Mouse (Mus musculus) cerebellum, adult 9-11 months (tissue): ENCODE results near the gene Psmd9.

Source experiments
- DNase-seq: peaks from one replicate; pipeline ENCODE4 v3.0.0; 2022

Psmd9 gene

DNA sequence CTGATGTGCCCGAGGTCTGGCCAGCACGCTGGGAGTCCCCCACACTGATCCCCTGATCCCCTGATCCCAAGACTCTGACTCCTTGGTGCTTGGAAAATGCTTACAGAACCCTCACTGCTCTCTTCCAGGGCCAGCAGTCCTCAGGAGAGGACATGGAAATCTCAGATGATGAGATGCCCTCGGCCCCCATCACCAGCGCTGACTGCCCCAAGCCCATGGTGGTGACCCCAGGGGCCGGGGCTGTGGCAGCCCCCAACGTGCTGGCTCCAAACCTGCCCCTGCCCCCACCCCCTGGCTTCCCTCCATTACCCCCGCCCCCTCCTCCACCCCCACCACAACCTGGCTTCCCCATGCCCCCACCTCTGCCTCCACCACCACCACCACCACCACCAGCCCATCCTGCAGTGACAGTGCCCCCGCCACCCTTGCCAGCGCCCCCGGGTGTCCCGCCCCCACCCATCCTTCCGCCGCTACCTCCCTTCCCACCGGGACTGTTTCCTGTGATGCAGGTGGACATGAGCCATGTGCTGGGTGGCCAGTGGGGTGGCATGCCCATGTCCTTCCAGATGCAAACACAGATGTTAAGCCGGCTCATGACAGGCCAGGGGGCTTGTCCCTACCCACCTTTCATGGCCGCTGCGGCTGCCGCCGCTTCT, 17.4 kb upstream of the Psmd9 start:
- DNase-seq = peak; percentile 34

DNA sequence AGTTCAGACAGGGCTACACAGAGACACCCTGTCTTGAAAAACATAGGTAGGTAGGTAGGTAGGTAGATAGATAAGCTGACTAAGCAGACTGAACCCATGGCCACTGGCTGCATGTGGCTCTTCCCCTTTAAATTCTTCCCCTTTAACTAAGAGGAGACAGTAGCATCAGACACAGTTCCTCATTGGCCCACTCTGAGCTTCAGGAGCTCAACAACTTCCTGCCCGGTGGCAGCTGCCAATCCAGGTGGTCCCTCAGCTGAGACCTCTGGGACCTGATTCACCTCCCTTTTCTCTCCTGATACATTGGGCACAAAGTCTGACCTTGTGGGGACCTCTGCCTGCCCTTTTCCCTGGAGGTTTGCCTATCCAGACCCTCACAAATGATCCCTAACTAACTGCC, 16.3 kb upstream of the Psmd9 start:
- peak; percentile 35 for DNase-seq

DNA sequence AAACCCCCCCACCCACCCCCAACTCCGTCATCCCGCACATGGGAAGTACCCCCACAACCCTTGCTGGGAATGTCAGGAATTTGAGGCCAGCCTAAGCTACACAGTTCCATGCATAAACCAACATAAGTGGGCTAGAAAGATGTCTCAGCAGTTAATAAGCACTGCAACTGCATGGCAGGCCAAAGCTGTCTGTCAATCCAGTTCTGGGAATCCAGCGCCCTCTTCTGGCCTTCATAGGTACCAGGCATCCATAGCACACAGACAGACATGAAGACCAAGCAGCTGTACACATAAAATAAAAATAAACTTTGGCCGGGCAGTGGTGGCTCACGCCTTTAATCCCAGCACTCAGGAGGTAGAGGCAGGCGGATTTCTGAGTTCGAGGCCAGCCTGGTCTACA, 13.8 kb upstream of the Psmd9 start:
- DNase-seq = peak; percentile 70

DNA sequence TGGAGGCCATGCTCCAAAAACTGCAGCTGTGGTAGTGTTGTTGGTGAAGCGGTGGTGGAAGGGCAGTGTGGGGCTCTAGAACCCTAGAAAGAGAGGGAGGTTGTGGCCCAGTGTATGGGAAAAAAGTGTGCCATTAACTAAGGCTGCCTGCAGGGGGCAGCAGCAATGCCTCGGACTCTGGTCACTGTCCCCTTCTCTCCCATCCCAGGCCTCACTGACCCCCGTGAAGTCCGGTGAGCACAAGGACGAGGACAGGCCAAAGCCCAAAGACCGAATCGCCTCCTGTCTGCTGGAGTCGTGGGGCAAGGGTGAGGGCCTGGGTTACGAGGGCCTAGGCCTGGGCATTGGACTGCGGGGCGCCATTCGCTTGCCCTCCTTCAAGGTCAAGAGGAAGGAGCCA, 12.4 kb upstream of the Psmd9 start:
- peak; percentile 41 for DNase-seq

GRCm38 (mm10) chr5:123157972-123158371, 11.2 kb upstream of the Psmd9 start:
- no peak for DNase-seq

DNA sequence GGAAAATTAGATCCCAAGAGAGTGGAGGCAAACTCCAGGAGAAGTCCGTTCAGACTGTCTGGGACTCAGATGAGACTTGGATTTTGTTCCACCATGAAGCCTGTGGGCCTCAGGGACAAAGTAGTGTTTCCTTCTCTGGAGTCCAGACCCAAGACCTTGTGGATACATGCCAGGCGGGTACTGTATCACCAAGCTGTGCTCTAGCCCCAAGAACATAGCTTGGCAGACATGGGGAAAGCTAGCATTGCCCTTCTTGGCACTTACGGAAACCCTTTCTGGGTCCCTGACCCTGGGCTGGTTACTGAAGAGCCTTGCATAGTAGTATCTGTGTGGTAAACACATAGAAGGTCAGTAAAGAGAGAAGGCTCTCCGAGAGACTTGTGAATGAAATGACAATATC, 9.8 kb upstream of the Psmd9 start:
- DNase-seq = no peak

DNA sequence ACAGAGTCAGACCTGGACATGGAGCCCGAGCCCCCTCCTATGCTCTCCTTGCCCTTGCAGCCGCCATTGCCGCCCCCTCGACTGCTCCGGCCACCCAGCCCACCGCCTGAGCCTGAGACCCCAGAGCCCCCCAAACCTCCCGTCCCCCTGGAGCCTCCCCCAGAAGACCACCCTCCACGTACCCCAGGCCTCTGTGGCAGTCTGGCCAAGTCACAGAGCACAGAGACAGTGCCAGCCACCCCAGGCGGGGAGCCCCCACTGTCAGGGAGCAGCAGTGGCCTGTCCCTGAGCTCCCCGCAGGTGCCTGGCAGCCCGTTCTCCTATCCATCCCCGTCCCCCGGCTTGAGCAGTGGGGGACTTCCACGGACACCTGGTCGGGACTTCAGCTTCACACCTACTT, 9.3 kb upstream of the Psmd9 start:
- no peak for DNase-seq

DNA sequence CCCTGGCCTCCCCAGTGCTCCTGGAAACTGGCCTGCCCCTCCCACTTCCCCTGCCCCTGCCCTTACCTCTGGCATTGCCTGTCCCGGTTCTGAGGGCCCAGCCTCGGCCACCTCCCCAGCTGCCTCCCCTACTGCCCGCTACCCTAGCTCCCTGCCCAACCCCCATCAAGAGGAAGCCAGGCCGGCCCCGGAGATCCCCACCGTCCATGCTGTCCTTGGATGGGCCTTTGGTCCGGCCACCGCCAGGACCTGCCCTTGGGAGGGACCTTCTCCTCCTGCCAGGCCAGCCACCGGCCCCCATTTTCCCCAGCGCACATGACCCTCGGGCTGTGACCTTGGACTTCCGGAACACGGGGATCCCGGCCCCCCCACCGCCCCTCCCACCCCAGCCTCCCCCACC, 8.9 kb upstream of the Psmd9 start:
- no peak for DNase-seq

GRCm38 (mm10) chr5:123162942-123163341, 6.3 kb upstream of the Psmd9 start:
- no peak for DNase-seq

DNA sequence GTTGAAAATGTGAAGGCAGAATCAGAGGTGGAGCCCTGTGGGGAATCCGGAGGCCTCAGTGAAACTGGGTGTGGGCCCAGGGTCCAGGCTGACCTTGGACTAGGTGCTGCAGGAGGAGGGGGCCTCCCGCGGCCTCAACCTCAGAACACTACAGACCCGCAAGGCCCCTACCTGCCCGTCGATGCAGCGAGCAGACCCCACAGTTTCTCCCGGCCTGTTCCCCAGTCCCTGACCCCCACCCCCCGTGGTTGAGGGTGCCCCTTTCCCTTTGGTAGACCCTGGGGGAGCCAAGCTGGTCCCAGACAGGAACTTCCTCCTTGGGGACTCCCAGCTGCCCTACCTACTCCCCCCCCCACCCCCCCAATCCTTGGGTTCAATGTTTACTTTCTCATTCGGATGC, 2.8 kb upstream of the Psmd9 start:
- DNase-seq = no peak

GRCm38 (mm10) chr5:123167591-123167990, 1.6 kb upstream of the Psmd9 start:
- DNase-seq = no peak

DNA sequence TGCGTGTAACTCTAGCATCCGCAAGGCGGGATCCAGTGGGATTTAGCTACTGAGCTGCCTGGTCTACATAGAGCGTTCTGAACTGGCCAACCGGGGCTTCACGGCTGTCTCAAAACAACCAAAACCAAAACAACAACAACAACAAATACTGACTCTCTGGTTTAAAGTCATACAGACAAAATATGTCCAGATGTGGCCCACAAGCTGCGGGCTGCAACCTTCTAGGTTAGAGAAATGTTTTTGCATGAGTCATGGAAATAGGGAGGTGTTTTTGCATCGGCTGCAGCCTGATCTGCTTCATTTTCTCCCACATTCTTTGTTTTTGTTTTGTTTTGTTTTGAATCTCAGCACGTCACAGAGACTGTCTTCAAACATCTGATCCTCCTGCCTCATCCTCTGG, 1.2 kb downstream of the Psmd9 start:
- no peak for DNase-seq

DNA sequence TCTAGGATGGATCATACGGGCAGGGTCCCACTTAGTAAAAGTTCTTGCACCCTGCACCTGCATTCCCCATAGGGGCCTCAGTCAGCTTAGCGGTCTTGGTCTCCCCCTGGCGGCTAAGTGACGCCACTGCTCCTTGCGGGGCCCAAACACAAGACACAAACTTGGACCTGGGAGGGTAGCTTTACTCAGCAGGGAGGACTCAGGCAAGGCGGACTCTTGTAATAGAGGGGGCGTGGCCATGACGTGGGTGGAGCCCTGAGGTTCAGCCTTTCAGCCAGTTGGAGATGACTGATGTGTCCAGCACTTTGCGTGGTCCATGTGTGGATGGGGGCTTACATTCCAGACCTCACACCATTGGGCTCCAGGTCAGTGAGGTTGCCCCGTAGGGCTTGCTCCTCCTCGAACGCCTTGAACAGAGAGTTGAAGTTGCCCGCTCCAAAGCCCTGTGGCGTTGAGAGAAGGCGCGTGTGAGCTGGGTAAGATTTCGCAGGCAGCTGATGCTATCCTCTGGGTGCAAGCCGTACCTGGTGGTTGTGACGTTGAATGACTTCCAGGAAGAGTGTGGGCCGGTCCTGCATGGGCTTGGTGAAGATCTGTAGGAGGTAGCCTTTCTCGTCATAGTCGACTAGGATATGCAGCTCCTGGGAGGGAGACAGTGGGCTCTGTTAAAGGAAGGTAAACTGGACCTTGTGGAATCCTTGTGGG, 2.6 kb downstream of the Psmd9 start:
- DNase-seq = peak; percentile 74

- DNase-seq = no peak
Measured at GRCm38 (mm10) chr5:123178792-123179191, 9.6 kb downstream of the Psmd9 start.

DNA sequence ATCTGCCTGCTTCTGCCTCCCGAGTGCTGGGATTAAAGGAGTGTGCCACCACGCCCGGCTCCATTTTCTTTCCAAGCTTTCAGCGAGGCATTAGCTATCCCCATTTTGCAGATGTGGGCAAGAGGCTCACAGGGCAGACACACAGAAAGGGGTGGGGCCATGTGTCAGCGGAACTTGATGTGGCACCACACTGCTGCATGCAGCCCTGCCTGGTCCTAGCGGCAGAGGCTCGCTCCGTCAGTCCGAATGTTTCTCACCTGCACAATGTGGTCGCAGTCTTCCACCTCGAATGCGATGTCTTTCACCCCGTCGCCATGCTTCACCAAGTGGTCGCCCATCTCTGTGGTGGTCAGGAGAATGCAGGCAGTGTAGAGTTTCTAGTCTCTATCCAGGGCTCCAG, 11.2 kb downstream of the Psmd9 start:
- no peak for DNase-seq

GRCm38 (mm10) chr5:123181536-123181935, 12.3 kb downstream of the Psmd9 start:
- no peak for DNase-seq

DNA sequence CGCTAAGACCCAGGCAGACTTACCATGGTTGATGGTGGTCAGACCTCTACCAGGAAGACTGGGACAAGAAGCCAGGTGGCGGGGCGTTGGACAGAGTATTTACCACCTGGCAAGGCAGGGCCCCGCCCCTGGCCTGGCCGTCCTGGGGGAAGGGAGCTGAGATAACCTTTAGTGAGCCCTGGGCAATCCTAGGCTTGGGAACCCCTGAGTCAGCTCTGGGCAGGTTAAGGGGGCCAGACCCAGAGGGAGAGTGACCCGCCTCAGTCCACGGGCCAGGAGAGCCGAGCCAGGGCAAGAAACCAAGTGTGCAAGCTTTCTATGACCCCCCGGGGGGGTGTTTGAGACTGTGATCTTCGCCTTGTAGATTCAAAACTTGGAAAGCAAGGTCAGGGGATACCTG, 13.4 kb downstream of the Psmd9 start, which contains the start of gene Hpd:
Gene Hpd (minus strand): TSS at position 77 of the 400 bp plus-strand sequence.
- no peak for DNase-seq

GRCm38 (mm10) chr5:123185966-123186365, 16.8 kb downstream of the Psmd9 start:
- no peak for DNase-seq

DNA sequence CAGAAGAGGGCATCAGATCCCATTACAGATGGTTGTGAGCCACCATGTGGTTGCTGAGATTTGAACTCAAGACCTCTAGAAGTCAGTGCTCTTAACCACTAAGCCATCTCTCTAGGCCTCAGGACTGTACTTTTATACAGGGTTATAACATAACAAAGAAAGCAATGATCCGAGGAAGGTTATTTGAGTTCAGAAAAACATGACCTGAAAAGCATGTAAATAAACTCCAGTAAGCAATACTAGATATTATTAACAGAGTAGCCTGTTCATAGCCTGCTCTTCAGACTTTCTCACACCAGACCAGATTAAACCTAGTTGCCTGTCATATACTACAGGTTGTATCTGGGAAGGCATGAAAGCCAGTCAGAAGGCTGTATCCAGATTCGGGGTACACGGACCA, 18.1 kb downstream of the Psmd9 start:
- DNase-seq = no peak

GRCm38 (mm10) chr5:123190912-123191311, 21.7 kb downstream of the Psmd9 start:
- DNase-seq = no peak

- DNase-seq = no peak
Measured at GRCm38 (mm10) chr5:123191427-123191826, 22.2 kb downstream of the Psmd9 start.

DNA sequence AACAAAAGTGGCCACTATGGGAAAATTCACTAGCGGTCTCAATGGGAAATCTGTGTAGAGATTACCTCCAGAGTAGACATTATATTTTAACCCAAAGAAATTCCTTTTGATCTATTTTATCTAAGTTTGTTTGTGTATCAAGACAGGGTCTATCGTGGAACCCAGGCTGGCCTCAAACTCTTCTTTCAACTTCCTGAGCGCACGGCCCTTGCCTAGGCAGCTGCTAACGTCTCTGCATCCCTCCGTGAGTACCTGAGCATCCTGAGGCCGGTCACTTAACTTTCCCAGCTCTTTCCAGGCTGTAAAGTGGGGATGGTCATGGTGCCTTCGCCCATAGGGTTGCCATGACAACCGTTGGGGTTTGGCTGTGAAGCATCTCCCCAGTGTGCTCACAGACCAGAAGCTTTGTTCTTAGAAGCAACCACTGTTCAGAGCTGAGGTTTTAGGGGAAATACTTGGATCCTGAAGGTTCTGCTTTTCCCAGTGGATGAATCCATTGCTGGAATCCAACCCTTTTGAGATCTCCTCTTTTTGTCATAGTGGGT, 23.5 kb downstream of the Psmd9 start:
- DNase-seq = no peak

- no peak for DNase-seq
Measured at GRCm38 (mm10) chr5:123193436-123193835, 24.2 kb downstream of the Psmd9 start.

GRCm38 (mm10) chr5:123194856-123195255, 25.6 kb downstream of the Psmd9 start:
- no peak for DNase-seq
